Mouse (Mus musculus) MEL (cell line): Measurements from ENCODE around the gene Tmem269.

ENCODE experiments used
- CHD1 ChIP-seq: IDR thresholded peaks from 2 replicates; pipeline ENCODE4 v1.6.1; 2012; ENCODE audit warnings: low read depth, mild to moderate bottlenecking, inconsistent platforms, low read length, improper control_type of control experiment
- CTCF ChIP-seq, 3 experiments: IDR thresholded peaks in 2 of 3; conservative IDR thresholded peaks in 1 of 3; 2 replicates each; pipeline ENCODE4 v1.5.1; 2011 to 2012; ENCODE audit warnings: low read length in 3 of 3, low read depth in 2 of 3, mild to moderate bottlenecking in 2 of 3, improper control_type of control experiment in 1 of 3, inconsistent platforms in 1 of 3, mixed read lengths in 1 of 3, moderate library complexity in 1 of 3; ENCODE audit not compliant: control insufficient read depth in 1 of 3, insufficient read depth in 1 of 3, poor library complexity in 1 of 3, severe bottlenecking in 1 of 3
- E2F4 ChIP-seq: IDR thresholded peaks from 2 replicates; pipeline ENCODE4 v1.6.1; 2011; ENCODE audit warnings: low read depth, low read length, improper control_type of control experiment, borderline replicate concordance
- ELF1 ChIP-seq: IDR thresholded peaks from 2 replicates; pipeline ENCODE4 v1.6.1; 2014; ENCODE audit warnings: low read depth, mild to moderate bottlenecking, inconsistent platforms, low read length, improper control_type of control experiment, moderate library complexity
- ETS1 ChIP-seq: IDR thresholded peaks from 2 replicates; pipeline ENCODE4 v1.6.1; 2012; ENCODE audit warnings: low read depth, mild to moderate bottlenecking, inconsistent platforms, low read length, improper control_type of control experiment, moderate library complexity
- GATA1 ChIP-seq: IDR thresholded peaks from 2 replicates; pipeline ENCODE4 v1.6.1; 2011; ENCODE audit warnings: low read depth, low read length, improper control_type of control experiment
- KAT2A ChIP-seq: conservative IDR thresholded peaks from 2 replicates; pipeline ENCODE4 v1.6.1; 2012; ENCODE audit warnings: low read depth, low read length, improper control_type of control experiment, inconsistent platforms
- MAX ChIP-seq: IDR thresholded peaks from 2 replicates; pipeline ENCODE4 v1.6.1; 2011; ENCODE audit warnings: low read length, improper control_type of control experiment
- NRF1 ChIP-seq: IDR thresholded peaks from 2 replicates; pipeline ENCODE4 v1.6.1; 2014; ENCODE audit warnings: low read depth, mild to moderate bottlenecking, inconsistent platforms, low read length, improper control_type of control experiment, moderate library complexity; ENCODE audit not compliant: poor library complexity, insufficient read depth, severe bottlenecking
- POLR2A ChIP-seq, 2 experiments: IDR thresholded peaks; 2 replicates each; pipeline ENCODE4 v1.6.1; 2011 to 2012; ENCODE audit warnings: low read length in 2 of 2, mild to moderate bottlenecking in 2 of 2, control low read depth in 1 of 2, improper control_type of control experiment in 1 of 2, low read depth in 1 of 2, moderate library complexity in 1 of 2; ENCODE audit not compliant: control insufficient read depth in 1 of 2, insufficient read depth in 1 of 2, poor library complexity in 1 of 2
- POLR2AphosphoS5 ChIP-seq: IDR thresholded peaks from 2 replicates; pipeline ENCODE4 v1.6.1; 2012; ENCODE audit warnings: low read depth, borderline replicate concordance, mild to moderate bottlenecking, inconsistent platforms, low read length, moderate library complexity, mixed read lengths
- UBTF ChIP-seq: IDR thresholded peaks from 2 replicates; pipeline ENCODE4 v1.6.1; 2012; ENCODE audit warnings: low read depth, mild to moderate bottlenecking, inconsistent platforms, low read length, improper control_type of control experiment, moderate library complexity, borderline replicate concordance; ENCODE audit not compliant: insufficient read depth
- ZKSCAN1 ChIP-seq: IDR thresholded peaks from 2 replicates; pipeline ENCODE4 v1.6.1; 2012; ENCODE audit warnings: low read depth, mild to moderate bottlenecking, inconsistent platforms, low read length, improper control_type of control experiment, moderate library complexity
- ZMIZ1 ChIP-seq: IDR thresholded peaks from 2 replicates; pipeline ENCODE4 v1.6.1; 2012; ENCODE audit warnings: low read depth, mild to moderate bottlenecking, inconsistent platforms, low read length, improper control_type of control experiment, moderate library complexity

- TF ChIP-seq MAX (no peak), ETS1 (0 out of 2 replicates have a peak, but pooled peaks have one; percentile 23), CTCF (IDR thresholded peaks at IDR 0.05 in 2 of 3, conservative IDR thresholded peaks at IDR 0.05 in 1 of 3; ENCODE audit: control insufficient read depth in 1 of 3, insufficient read depth in 1 of 3, low read depth in 2 of 3, low read length in 3 of 3, poor library complexity in 1 of 3, severe bottlenecking in 1 of 3) (no peak), ZMIZ1 (no peak), NRF1 (no peak), ELF1 (no peak; the same call in 1 of the 2 replicates), GATA1 (peak; percentile 66), POLR2A (IDR thresholded peaks at IDR 0.05; ENCODE audit: control insufficient read depth in 1 of 2, insufficient read depth in 1 of 2, low read depth in 1 of 2, low read length in 2 of 2, poor library complexity in 1 of 2) (no peak), KAT2A (no peak), ZKSCAN1 (no peak), POLR2AphosphoS5 (no peak), UBTF (no peak), CHD1 (no peak), E2F4 (no peak)
These were observed 52.1 kb downstream of the Tmem269 start for GRCm38 (mm10) chr4:119165916-119166315.
